Mouse (Mus musculus): ENCODE results near the gene Brd3os.

The Brd3os gene

DNA sequence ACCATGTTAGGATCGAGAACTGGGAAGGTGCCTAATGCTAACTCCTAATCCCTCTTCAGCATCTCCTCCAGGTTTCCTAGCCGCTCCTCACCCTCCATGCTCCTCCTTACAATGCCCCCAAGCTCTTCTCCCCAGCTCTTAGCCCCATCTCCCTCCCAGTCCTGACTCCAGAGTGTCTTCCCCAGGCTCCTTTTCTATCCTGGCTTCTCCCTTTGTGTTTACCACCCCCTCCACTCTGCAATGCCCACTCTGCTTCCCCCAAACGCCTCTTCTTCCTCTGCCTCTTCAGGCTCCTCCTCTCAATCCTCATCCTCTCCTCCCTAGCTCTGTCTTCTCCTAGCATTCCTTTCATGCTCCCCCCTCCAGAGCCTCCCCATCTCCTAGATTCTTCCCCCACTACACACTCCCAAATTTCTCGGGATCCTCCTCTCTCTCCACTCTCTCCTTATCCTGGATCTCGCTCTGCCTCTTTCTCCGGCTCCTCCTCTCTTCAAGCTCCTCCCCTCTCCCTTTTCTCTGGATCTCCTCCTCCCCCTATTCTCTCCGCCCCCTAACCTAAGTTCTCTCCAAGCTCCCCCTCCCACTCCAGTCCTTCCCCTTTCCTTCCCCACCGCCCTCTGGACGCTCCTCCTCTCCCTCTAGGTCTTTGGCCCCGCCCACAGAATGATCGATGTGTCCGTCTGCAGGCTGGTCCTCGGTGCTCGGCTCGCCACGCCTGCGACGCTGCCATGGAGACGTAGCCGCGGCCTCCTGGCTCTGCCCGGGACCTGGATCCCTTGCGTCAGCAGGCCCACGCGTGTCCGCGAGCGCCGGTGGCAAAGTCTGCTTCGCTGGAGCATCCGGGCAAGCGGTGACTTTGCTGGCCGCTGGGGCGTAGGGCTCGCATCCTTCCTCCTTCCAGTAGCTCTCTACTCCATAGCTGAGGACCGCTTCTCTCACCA, at the start of gene Brd3os:
TSS of gene Brd3os (plus strand) at position 558 of the 941 bp plus-strand sequence.
- DNase-seq (ENCODE audit: extremely low read depth, low read depth) = peak; percentile 97

DNA sequence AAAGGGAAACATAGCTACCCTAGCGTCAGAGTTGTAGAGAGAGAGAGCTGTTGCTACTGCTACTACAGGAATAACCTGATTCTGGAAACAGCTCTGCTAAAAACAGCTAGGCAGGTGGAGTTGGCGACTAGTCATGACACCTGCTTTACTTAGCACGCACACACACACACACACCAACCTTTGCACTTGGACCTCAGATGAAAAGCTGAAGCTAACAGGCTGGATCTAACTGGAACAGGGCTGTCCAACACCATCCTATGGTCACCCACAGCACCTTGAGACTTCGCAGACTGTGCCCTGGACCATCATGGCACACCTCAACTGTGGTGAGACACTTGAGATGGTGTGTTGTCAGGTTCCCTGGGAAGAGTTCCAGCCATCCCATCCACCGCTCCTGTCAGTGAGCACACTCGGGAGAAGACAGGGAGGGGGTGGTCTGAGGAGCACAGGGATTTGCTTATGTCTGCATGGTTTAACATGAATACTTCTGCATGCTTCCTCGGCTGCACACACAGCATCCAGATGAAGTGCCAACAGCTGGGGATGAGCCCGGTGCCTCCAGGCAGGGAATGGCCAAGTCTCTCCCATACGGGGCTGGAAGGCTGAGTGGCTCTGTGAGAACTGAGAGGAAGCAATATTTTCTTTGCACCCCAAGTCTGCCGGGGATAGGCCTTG, 47.8 kb upstream of the Brd3os start:
- DNase-seq (ENCODE audit: extremely low read depth, low read depth) = no peak

DNA sequence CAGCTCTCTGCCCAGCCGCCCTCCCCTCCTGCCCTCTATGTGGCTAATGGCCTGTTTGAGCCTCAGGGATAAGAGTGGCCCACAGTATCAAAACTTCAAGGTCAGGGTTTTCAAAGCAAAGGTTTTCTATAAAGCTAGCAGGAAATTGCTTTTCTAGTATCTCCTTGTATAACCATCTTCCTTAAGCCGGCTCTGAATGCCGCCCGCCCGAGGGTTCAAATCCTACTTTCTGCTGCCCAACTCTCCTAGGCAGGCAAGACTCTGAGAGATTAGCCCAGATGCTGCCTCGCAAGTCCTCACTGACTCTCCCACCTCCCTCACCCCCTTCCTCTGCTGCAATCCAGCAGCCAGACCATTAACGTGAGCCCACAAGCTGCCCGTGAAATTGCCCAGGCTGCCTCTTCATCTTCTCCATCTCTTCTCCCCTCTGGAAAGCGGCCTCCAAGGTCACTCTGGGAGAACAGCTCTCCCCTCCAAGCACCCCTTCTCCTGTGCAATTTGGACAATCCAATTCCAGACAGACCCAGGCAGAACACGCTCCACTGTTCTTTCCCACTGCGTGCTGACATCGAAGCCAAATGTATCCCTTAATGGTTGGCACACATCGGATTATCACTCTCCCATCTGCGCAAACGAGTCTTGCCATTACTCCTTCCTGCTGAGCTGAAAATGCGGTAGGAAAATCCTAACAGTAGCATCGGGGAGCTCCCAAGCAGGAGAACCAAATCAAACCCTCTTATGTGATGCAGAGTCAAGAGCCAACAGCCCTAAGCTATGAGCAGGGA, 45.3 kb upstream of the Brd3os start:
- no peak for DNase-seq (ENCODE audit: extremely low read depth, low read depth)

DNA sequence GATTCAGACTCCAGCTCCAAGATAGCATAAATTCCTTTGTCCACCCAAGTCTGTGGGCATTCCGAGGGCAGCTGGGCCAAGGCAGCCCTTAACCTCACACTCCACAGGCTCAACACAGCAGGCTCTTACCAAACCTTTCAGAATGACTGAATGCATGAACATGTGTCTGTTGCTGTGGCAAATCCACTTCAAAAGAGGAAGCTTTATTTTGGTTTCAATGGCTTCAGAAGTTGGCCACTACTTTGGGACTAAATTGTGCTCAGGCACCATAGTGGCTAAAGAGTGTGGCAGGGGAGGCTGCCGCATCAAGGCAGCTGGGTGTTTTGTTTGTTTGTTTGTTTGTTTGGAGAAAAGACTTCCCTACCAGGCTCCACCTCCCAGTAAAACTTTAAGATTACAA, 42.0 kb upstream of the Brd3os start:
- DNase-seq (ENCODE audit: extremely low read depth, low read depth) = no peak

DNA sequence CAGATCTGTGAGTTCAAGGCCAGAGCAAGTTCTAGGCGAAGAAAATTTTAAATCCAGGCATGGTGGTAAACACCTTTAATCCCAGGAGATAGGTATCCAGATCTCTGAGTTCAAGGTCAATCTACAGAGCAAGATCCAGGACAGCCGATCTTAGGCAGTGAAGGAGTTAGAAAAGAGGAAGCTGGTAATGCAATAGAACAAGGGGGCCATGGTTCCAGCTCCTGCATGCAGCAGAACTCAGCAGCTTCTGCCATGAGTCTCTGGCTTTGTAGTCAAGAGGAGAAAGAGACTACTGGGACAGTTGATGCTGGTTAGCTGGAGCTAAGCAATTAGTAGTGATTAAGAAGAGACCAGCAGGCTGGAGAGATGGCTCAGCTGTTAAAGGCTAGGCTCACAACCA, 40.6 kb upstream of the Brd3os start:
- DNase-seq (ENCODE audit: extremely low read depth, low read depth) = no peak

DNA sequence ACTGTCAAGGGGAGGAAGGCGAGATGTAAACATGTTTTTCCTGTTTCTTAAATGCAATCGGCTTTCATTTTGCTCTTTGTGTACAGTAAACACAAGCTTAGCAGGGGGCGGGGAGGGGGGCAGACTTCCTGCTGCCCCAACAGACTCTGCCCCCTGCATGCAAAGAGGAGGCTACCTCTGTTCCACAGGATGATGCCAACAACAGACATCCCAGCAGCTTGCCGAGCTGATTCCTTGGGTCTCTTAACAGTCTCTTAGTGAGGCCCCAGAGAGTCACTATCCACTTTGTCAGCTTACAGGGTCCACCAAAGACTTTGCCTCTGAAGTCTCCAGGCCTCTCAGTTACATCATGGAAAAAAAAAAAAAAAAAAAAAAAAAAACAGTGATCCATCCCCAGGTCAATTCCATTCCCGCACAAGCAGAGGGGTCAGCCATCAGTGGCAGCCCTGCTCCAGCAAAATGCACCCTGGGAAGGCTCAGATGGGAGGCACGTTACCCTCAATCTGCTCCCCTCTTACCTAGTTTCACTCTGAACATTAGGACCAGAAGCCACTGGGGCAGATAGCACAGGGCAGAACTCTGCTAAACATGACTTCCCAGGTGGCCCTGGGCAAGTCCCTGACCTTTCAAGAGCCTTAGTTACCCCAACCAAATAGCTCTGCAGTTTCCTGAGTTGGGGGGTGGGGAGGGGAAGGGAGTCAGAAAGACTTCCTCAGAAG, 37.6 kb upstream of the Brd3os start:
- DNase-seq (ENCODE audit: extremely low read depth, low read depth) = no peak

DNA sequence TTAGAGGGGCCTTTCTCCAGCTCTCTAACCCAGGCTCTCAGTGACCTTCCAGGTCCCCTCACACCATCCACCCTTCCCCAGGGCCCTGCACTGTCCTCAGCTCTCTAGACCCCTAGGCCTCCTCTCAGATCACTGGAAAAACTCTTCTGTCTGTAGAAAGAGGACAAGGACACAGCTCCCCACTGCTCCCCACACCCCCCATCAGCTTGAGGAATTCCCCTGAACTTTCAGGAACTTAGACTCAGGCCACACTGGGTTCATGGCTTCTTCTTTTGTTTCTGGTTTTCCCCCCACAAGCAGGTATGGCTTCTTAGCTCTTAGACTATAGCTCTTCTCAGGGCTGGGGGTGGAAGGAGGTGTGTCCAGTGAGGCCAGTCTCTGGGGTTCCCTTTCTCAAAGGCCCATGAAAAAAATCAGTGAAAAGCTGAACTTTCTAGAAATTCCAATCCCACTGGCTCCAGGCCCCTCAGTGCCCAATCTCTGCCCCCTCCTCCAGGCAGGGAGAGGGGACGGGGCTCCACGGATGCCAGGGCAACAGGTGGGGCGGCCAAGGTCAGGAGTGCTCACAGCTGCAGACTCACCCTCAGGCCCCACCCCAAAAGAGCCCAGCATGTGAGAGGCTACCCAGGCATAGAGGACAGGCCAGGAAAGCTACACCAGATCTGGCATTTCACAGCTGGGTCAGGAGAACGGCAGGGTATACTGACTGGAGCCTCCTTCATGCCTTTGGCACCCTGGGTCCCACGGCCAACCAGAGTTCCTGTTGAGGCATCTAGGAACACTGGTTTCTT, 36.8 kb upstream of the Brd3os start:
- DNase-seq (ENCODE audit: extremely low read depth, low read depth) = no peak

DNA sequence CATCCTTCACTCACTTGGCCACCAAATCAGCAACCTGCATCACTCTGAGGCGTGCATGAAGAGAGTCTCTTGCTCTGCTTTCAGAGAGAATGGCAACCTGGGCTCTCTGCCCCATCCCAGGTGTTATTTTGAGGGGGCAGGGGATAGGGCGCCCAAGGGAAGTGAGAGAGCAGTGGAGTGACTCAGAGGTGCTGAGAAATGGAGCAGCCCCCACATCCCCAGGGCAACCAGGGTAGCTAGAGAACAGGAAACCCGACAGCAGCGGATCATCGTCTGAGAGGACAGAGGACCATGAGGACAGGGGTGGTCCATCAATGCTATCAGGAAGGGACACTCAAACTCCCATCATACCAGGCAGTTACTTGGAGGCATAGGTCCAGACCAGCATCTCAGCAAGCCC, 35.2 kb upstream of the Brd3os start:
- DNase-seq (ENCODE audit: extremely low read depth, low read depth) = no peak

DNA sequence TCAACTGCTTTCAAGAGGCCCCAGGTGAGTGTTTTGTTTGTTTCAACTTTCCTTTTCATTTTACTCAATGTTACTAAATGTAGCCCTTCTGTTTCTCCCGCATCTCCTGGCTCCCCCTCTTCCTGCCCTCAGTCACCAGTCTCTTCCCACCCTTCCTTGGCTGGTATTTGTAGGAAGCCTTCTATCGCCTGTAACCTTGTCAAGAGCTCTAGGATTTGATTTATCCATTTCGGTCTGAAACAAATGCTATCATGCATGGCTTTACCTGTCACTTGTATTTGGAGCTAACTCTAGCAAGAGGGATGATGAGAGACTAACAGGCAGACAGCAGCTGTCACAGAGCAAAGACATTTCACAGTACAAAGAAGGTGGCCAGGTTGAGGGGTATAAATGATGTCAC, 33.9 kb upstream of the Brd3os start:
- DNase-seq (ENCODE audit: extremely low read depth, low read depth) = no peak

DNA sequence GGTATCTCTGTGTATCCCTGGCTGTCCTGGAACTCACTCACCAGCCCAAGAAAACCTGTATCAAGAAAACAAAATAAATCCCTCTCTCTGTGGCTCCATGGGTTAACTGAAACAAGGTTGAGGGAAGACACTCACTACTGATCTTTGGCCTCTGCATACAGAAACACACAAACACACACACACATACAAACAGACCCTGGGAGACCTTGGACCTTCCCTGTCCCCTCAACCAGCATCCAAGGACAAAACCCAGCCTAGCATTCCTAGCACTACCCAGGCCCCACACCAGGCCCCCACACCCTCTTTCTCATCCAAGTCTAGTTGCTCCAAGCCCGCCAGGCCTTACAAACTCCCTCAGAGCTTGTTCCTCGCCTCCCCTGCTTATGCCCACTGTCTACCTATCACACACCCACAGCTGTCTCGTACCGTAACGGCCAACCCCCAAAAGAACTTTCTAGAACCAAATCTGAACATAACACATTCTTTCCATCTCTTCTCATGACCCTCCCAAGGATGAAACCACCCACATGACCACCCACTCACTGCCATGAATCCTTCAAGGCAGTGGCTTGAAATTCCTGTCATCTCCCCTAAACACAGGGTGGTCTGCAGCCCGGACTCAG, 31.5 kb upstream of the Brd3os start:
- DNase-seq (ENCODE audit: extremely low read depth, low read depth) = no peak

DNA sequence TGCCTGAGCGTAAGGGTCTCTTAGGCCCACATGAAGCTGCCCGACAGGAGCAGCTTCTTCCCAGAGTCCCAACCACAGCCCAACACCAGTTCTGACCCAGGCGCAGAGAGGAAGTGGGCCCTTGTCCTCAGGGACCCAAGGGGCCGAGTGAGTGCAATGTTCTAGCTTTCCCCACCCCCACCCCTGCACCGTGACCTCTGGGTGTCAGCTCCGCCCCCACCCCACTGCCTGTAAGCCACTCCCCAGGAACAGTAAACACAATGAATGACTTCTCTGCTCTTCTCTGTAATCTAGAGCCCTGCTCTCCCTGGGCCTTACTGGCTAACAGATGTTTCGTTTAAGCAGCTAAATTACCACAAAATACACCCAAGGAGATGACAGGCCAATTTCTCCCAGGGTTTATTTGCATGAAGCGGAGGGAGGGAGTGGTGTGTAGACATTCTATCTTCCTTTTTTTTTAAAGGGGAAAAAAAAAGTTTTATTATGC, 30.4 kb upstream of the Brd3os start:
- no peak for DNase-seq (ENCODE audit: extremely low read depth, low read depth)

DNA sequence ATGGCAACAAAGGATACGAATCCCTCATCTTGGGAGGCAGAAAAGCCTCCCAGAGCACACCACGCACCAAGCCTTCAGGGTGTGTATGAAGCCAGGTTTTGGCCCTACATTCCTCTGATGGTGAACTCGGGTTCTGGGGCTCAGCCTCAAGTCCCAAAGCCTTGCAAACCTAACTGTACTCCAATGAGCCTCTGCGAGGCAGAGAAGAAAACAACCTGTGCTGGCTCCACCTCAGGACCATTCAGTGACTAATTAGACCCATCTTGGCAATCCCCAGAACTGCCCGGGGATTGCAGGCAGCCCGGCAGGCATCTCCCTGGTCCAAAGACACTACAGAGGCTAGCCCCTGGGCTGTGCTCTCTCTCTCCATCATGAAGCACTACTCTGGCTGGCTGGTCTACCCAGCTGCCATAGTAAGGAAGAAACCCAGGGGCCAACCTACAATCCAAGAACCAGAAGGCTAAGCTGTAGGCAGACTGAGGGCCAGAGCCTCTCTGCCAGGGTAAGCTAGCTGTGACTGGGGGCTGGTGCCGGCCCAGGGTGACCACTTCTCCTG, 29.8 kb upstream of the Brd3os start:
- DNase-seq (ENCODE audit: extremely low read depth, low read depth) = no peak

DNA sequence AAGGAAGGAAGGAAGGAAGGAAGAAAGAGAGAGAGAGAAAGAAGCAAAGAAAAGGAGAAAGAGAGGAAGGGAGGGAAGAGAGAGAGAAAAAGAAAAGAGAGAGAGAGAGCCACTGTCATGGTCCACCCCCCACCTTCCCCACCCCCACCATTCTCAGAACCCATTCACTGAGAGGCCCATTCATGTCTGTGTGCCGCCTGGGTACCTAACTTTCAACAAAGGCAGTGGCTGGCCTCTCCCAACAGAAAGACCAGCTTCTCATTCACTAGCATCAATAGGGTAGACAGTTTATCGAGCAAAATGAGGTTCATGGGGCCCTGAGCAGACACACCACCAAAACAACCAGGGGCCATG, 28.6 kb upstream of the Brd3os start:
- no peak for DNase-seq (ENCODE audit: extremely low read depth, low read depth)

DNA sequence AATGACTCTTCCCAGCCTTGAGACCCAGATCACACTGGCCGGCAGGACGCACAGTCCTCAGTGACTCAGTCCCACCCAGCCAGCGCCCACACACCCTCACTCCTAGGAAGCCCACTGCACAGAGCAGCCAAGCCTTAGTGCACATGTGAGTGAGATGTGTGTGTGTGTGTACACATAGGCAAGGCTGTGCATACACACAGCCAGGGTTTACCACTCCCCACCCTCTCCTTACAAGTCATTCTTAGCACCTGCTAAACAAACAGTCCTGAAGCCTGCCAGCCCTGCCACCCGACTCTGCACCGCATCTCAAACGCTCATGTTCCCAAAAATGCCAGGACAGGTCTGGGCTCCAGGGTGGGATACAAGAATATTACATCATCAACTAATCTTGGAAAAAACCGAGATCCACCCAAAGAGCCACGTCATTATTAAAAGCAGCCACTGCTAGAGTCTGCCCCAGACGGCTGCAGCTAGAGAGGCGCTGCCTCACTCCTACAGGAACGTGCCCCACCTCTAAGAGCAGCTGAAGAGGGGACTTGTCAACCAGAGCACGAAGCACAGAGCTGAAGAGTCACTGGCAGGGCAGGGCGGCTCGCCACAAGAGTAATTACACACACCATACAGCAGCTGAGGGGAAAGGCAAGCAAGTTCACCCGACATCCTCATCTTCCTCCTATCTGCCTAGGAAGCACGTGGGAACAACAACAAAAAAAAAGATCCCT, 28.0 kb upstream of the Brd3os start:
- no peak for DNase-seq (ENCODE audit: extremely low read depth, low read depth)

DNA sequence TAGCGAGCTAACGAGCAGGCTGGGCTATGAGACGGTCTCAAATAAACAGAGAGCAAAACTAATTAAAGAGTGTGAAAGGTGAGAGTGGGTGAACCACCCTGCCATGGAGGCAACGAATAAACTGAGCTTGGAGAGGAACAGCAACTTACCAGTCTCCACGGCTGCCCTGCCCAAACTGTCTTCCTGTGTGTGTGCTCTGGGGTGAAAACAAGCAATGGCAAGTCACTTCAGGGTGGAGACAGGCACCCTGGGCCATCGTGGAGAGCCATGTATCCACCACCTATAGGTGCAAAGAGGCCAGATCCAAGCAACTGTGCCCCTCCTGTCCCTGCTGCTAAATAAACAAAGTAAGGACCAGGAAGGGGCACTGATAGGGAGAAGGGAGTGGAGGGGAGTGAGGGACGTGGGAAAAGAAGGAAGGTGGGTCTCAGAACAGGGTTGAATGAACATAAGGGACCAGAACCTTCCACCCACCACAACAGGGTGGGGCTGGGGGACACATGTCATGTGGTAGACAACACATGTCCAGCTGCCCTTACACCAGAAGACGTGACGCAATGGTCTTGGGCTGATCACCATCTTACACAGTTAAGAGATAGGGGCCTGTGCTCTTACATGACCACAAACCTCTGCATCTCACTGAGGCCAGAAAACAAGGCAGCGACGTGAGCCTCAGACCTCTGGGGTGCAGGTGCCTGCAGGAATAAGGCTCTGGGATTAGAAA, 26.9 kb upstream of the Brd3os start:
- no peak for DNase-seq (ENCODE audit: extremely low read depth, low read depth)

DNA sequence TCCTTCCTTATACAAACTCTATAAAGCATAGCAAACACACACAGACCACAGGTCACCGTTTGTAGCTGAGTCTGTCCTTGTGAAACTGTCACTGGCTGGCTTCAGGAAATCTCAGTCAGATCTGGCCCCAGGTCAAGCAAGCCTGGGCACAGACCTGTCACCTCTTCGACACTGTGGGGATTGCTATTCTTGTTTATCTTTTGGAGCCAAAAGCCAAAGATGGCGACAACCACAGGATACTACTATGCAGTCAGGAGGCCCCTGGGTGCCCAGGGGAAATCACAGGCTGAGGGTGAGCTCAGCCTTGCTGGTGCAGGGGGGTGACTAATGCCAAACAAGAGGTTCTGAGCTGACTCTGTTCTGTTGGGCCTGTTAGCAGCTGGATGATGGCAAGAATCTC, 25.7 kb upstream of the Brd3os start:
- no peak for DNase-seq (ENCODE audit: extremely low read depth, low read depth)

DNA sequence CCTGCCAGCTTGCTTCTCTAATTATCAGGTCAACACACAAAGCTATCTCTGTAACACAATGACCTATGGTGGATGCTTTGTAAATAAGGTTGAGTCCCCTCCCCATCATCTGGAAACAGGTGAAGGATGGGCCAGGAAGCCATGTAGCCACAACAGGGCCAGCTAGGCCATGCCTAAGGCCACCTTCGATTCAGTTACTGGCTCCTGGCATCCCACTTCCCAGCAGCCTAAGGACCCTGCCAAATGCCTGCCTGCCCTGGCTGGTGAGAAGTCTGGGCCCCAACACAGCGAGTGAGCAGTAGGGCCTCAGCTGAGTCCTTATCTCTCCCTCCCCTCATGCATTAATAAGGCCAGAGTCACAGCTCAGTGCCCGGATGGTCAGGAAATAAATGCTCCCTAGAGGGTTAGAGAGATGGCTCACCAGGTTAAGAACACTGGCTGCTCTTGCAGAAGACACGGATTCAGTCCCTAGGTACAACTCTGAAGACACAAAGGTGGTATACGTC, 24.4 kb upstream of the Brd3os start:
- no peak for DNase-seq (ENCODE audit: extremely low read depth, low read depth)

DNA sequence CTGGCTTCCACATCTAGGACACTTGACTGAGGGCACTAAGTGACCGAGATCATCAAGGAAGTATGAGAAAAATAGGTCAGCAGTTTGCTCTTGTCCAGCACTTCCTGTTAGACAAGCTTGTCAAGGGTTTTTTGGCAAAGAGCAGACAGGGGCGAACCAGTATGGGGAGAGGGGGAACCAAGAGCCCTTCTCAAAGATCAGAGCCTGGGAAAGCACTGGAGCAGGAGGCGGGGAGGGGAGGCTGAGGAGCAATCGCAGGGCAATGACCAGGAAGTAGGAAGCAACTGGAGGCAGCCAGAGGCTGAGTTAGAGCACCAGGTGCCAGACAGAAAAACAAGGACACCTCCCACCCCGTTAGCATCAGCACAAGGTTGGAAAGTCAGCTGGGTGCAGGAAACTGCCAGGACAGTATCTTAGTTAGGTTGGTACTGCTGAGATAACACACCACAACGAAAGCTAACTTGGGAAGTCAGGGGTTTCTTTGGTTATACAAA, 23.5 kb upstream of the Brd3os start:
- no peak for DNase-seq (ENCODE audit: extremely low read depth, low read depth)

All from MEL-GATA-1-ER (cell line).